Mouse (Mus musculus) embryonic fibroblast, embryonic 13.5 days (primary cell): ENCODE measurements around the gene Fam83f. TPM values are rescaled to one million over a fixed set of nuclear protein-coding genes. Genes with fewer than 3 reads are reported as not detected.
A peak's percentile ranks its signal among the peaks of the same experiment; 100 is the strongest.

Experiments used
- H3K27ac ChIP-seq: 2 replicates; pipeline ENCODE4 v1.5.1; 2012; ENCODE audit warnings: low read length, control low read depth, inconsistent platforms; ENCODE audit not compliant: insufficient read depth
- H3K4me1 ChIP-seq: 2 replicates; pipeline ENCODE4 v1.6.1; 2011; ENCODE audit warnings: low read length; ENCODE audit not compliant: control insufficient read depth, insufficient read depth
- H3K4me3 ChIP-seq: 2 replicates; pipeline ENCODE4 v1.5.1; 2011; ENCODE audit warnings: mild to moderate bottlenecking, control low read depth, low read length; ENCODE audit not compliant: insufficient read depth
- CTCF ChIP-seq: IDR thresholded peaks from 2 replicates; pipeline ENCODE4 v1.5.1; 2011; ENCODE audit warnings: mild to moderate bottlenecking, control low read depth, low read length, moderate library complexity, borderline replicate concordance; ENCODE audit not compliant: insufficient read depth
- POLR2A ChIP-seq: IDR thresholded peaks from 2 replicates; pipeline ENCODE4 v1.6.1; 2011; ENCODE audit warnings: low read depth, mild to moderate bottlenecking, control low read depth, low read length, moderate library complexity
- polyA plus RNA-seq: library from polyadenylated mRNA; stranded (reverse); fragments of >200 nt; gene quantifications from 2 replicates; pipeline ENCODE4 v1.2.4, GENCODE M21; 2011; ENCODE audit warnings: low read depth; ENCODE audit not compliant: missing spikeins, insufficient read length

Gene Fam83f
- polyA plus RNA-seq, 1 experiment: 0.23 TPM

DNA sequence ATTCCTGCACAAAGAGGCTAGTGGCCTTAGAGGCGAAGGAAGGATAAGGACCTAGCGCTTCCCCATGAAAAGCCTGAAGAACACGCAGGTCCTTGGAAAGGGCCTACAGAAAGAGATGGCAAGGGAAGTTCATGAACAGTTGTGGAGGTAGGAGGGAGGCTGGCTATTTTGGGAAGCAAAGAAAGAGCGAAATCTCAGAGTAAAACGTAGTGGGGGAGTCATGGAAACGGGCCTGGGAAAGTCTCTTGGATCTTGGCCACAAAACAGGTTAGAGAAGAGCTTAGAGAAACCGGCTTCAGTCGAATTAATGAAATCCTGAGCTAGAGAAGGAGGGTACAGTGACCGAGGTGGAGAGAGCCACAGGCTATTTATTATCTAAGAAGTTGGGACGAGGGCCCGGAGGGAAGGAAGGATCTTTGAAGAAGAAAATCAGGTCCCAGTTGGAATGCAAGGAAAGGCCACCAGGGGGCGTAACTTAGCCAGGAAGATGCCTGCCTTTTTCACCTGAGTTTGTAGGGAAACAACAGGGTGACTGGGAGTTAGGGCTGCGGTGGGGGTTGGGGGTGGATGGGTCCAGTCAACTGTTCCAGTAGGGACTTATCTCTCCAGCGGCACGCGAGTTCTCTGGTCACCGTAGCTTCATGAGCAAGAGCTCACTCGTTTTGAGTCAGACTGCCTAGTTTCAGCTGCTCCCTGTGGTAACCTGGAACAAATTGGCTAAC is 34.3 kb downstream of the Fam83f start:
- peak overlapping the region; percentile 66 for H3K27ac ChIP-seq
- TF ChIP-seq CTCF: peak; percentile 60; the same call in 1 of the 2 replicates
- TF ChIP-seq POLR2A: no peak
- no peak overlapping the region for H3K4me3 ChIP-seq

GRCm38 (mm10) chr15:80706596-80706995 is 34.9 kb downstream of the Fam83f start:
- Histone ChIP-seq H3K4me1 (peaks cover 10% of the 10 kb centered on the region), H3K4me3 (no peak overlapping the region), H3K27ac (peak overlapping the region; percentile 83)
- TF ChIP-seq CTCF: no peak
- no peak for TF ChIP-seq POLR2A

More for the DNA sequence above, 34.3 kb downstream of the Fam83f start:
- peaks cover 10% of the 10 kb centered on the region for H3K4me1 ChIP-seq

DNA sequence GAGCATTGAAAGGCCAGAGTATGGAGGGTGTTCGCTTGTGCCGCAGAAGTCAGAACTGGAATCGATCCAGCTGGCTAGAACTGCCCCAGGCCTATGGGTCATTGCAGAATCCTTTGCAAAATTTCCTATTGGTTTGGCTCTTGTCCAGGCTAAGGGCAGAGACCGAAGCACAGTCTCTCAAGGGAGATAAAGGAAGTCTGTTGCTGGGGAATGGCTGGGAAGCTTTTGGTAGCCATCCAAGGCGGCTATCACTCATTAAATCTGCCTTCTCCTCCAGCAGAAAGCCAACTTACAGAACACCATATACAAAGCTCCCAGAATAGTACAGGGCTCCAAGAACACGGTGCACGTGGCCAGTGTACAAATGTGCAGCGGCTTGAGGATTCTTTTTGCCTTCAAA is 35.4 kb downstream of the Fam83f start:
- H3K27ac ChIP-seq: peak overlapping the region; percentile 90
- no peak for TF ChIP-seq CTCF
- TF ChIP-seq POLR2A: no peak
- peaks cover 10% of the 10 kb centered on the region for H3K4me1 ChIP-seq
- no peak overlapping the region for H3K4me3 ChIP-seq

GRCm38 (mm10) chr15:80709593-80709992 is 37.9 kb downstream of the Fam83f start:
- Histone ChIP-seq H3K4me1 (peaks cover 10% of the 10 kb centered on the region), H3K4me3 (no peak overlapping the region), H3K27ac (peak overlapping the region; percentile 36; the same call in 1 of the 2 replicates)
- no peak for TF ChIP-seq CTCF
- no peak for TF ChIP-seq POLR2A

GRCm38 (mm10) chr15:80710257-80710607 is 38.6 kb downstream of the Fam83f start:
- H3K4me1 ChIP-seq: peaks cover 10% of the 10 kb centered on the region
- peak overlapping the region; percentile 45; the same call in 1 of the 2 replicates for H3K27ac ChIP-seq
- H3K4me3 ChIP-seq: no peak overlapping the region
- TF ChIP-seq CTCF (no peak), POLR2A (no peak)

GRCm38 (mm10) chr15:80710608-80711363 is 39.1 kb downstream of the Fam83f start, which contains the start of gene Tnrc6b:
Tnrc6b (plus strand) TSS chr15:80711313.
- TF ChIP-seq POLR2A: peak; percentile 82
- TF ChIP-seq CTCF: no peak
- H3K4me1 ChIP-seq: peaks cover 8% of the 10 kb centered on the region
- H3K4me3 ChIP-seq: peak within 1 kb of the TSS; percentile 91
- peak within 1 kb of the TSS; percentile 74 for H3K27ac ChIP-seq

- no peak for TF ChIP-seq CTCF
- TF ChIP-seq POLR2A: peak; percentile 44
- H3K27ac ChIP-seq: no peak overlapping the region
- H3K4me3 ChIP-seq: peak overlapping the region; percentile 91
- H3K4me1 ChIP-seq: peaks cover 6% of the 10 kb centered on the region
Observed at GRCm38 (mm10) chr15:80711401-80712151, 39.9 kb downstream of the Fam83f start.

GRCm38 (mm10) chr15:80714299-80714698 is 42.7 kb downstream of the Fam83f start:
- Histone ChIP-seq H3K4me3 (no peak overlapping the region), H3K4me1 (peaks cover 7% of the 10 kb centered on the region), H3K27ac (no peak overlapping the region)
- TF ChIP-seq CTCF (no peak), POLR2A (no peak)

- TF ChIP-seq POLR2A: no peak
- TF ChIP-seq CTCF: no peak
- H3K4me3 ChIP-seq: no peak overlapping the region
- H3K27ac ChIP-seq: no peak overlapping the region
- H3K4me1 ChIP-seq: peaks cover 4% of the 10 kb centered on the region; the same call in 1 of the 2 replicates
Observed at GRCm38 (mm10) chr15:80716631-80717135, 45.0 kb downstream of the Fam83f start.
